Mouse (Mus musculus) intestine, embryonic 15.5 days (tissue): Measurements from ENCODE around the gene 3110009E18Rik. TPM values are rescaled to one million over a fixed set of nuclear protein-coding genes. Genes with fewer than 3 reads are reported as not detected.

ENCODE experiments used
- ATAC-seq: fragments of 200-750 bp; cut with Nextera tagmentation; 2 replicates; pipeline ENCODE4 v1.8.0; 2017; ENCODE audit warnings: moderate TSS enrichment, moderate library complexity
- H3K27ac ChIP-seq: fragments of 300-500 bp; sonication (generic); 2 replicates; pipeline ENCODE4 v1.5.1; 2015; ENCODE audit warnings: mild to moderate bottlenecking, inconsistent platforms
- H3K27me3 ChIP-seq: fragments of 300-500 bp; sonication (generic); replicated peaks from 2 replicates; pipeline ENCODE4 v1.6.1; 2015; ENCODE audit warnings: inconsistent platforms
- H3K36me3 ChIP-seq: fragments of 300-500 bp; sonication (generic); 2 replicates; pipeline ENCODE4 v1.6.1; 2015; ENCODE audit warnings: inconsistent platforms
- H3K4me1 ChIP-seq: fragments of 300-500 bp; sonication (generic); replicated peaks from 2 replicates; pipeline ENCODE4 v1.6.1; 2015; ENCODE audit warnings: inconsistent platforms
- H3K4me2 ChIP-seq: fragments of 300-500 bp; sonication (generic); replicated peaks from 2 replicates; pipeline ENCODE4 v1.6.1; 2015; ENCODE audit warnings: mild to moderate bottlenecking, inconsistent platforms
- H3K4me3 ChIP-seq: fragments of 300-500 bp; sonication (generic); replicated peaks from 2 replicates; pipeline ENCODE4 v1.5.1; 2015; ENCODE audit warnings: inconsistent platforms
- H3K9ac ChIP-seq: fragments of 300-500 bp; sonication (generic); 2 replicates; pipeline ENCODE4 v1.6.1; 2015; ENCODE audit warnings: inconsistent platforms
- H3K9me3 ChIP-seq: fragments of 300-500 bp; sonication (generic); 2 replicates; pipeline ENCODE4 v1.6.1; 2016; ENCODE audit warnings: inconsistent platforms
- WGBS: fragments of 180-500 bp; shearing (Covaris S2); methylation state at CpG from one replicate; pipeline ENCODE4 v1.1.7; 2015; 5-methylcytosine and 5-hydroxymethylcytosine counted together
- polyA plus RNA-seq: library from polyadenylated mRNA; unstranded; fragments of >200 nt; fragmentation: Nextera tagmentation; extraction: Ambion mirVana; gene quantifications from 2 replicates; pipeline ENCODE4 v1.2.1, GENCODE M21; 2015

Gene 3110009E18Rik
- polyA plus RNA-seq, 1 experiment from 2014 or later = 18.4 TPM

DNA sequence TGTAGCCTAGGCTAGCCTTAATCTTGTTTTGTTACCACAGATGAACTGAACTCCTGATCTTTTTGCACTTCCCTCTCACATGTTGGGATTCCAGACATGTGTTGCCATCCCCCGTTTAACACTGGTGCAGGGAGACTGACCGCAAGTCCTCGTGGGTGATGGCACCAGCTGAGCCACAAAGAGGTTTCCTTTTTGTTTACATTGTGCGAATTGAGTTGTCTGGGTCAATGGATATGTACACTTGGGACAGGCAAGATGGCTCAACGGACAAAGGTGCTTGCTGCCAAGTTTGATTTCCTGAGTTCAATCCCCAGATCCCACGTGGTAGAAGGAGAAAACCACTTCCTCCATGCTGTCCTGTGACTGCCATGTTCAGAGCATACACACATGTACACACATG is 71.3 kb downstream of the 3110009E18Rik start:
- Histone ChIP-seq H3K36me3 (no peaks in the 10 kb centered on the region), H3K9ac (no peak overlapping the region), H3K27ac (no peak overlapping the region), H3K4me3 (no peak overlapping the region), H3K9me3 (no peaks in the 10 kb centered on the region), H3K27me3 (no peaks in the 10 kb centered on the region), H3K4me1 (no peaks in the 10 kb centered on the region), H3K4me2 (no peak overlapping the region)
- no peak for ATAC-seq
- WGBS = 73% methylated on average over 6 of the region's 6 CpGs

DNA sequence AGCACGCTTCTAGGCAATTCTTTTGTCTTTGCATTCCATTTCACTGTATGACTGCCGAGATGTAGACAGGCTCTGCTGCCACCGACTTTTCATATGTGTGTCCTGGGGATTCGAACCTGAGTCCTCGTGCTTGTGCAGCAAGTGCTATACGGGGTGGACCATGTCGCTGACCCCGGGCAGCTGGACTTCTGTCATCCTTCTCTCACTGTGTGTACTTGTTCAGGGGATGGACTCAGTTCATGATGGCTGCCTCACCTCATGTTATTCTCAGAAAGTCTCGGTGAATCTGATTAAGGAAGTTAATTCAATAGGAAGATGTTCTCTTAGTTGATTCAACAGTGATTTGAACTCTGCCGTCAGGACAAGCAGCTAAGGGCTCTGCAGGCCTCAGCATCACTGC is 72.6 kb downstream of the 3110009E18Rik start:
- Histone ChIP-seq H3K27me3 (no peaks in the 10 kb centered on the region), H3K4me3 (no peak overlapping the region), H3K9me3 (no peaks in the 10 kb centered on the region), H3K4me2 (no peak overlapping the region), H3K4me1 (no peaks in the 10 kb centered on the region), H3K36me3 (no peaks in the 10 kb centered on the region), H3K9ac (no peak overlapping the region), H3K27ac (no peak overlapping the region)
- WGBS = 90% methylated on average over 10 of the region's 10 CpGs
- no peak for ATAC-seq

DNA sequence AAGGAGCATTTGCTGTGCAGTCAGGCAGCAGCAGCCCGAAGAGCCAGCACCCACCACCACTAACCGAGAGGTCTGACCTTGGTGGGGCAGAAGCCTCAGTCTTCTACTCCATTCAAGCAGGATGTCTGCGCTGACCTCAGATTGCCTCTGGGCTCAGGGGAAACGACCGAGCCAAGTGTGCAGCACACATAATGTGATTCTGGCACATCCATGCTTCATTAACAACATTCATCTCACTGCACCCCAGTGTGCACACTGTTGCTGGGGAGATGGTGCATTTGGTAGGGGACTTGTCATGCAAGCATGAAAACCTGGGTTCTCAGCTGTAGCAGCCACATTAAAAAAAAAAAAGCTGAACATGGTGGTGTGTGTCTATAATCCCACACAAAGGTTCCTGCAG is 75.0 kb downstream of the 3110009E18Rik start:
- H3K36me3 ChIP-seq = no peaks in the 10 kb centered on the region
- H3K4me2 ChIP-seq = no peak overlapping the region
- ATAC-seq = no peak
- no peaks in the 10 kb centered on the region for H3K9me3 ChIP-seq
- H3K27ac ChIP-seq = no peak overlapping the region
- H3K9ac ChIP-seq = no peak overlapping the region
- H3K4me1 ChIP-seq = no peaks in the 10 kb centered on the region
- no peak overlapping the region for H3K4me3 ChIP-seq
- no peaks in the 10 kb centered on the region for H3K27me3 ChIP-seq
- 48% methylated on average over 5 of the region's 5 CpGs for WGBS

DNA sequence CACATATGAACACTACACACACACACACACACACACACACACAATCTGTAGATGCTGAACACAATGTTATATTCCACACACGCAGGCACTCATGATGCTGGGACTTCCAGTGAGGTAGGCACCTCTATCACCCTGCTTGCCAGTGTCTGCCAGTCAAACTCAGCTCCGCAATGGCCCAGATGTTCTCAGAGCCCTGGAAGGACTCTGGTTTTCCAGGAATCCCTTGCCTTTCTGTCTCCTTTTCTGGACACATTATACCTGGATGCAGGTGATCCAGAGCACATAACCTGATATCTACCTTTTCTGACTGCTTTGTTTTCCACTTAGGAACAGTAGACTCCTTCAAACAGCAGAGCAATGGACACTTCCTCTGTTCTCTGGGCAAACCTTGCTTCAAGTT is 75.7 kb downstream of the 3110009E18Rik start:
- no peaks in the 10 kb centered on the region for H3K9me3 ChIP-seq
- ATAC-seq = no peak
- H3K9ac ChIP-seq = no peak overlapping the region
- H3K4me3 ChIP-seq = no peak overlapping the region
- H3K27ac ChIP-seq = no peak overlapping the region
- no peaks in the 10 kb centered on the region for H3K27me3 ChIP-seq
- no peaks in the 10 kb centered on the region for H3K4me1 ChIP-seq
- no peak overlapping the region for H3K4me2 ChIP-seq
- no peaks in the 10 kb centered on the region for H3K36me3 ChIP-seq
- 97% methylated on average over 2 of the region's 2 CpGs for WGBS

DNA sequence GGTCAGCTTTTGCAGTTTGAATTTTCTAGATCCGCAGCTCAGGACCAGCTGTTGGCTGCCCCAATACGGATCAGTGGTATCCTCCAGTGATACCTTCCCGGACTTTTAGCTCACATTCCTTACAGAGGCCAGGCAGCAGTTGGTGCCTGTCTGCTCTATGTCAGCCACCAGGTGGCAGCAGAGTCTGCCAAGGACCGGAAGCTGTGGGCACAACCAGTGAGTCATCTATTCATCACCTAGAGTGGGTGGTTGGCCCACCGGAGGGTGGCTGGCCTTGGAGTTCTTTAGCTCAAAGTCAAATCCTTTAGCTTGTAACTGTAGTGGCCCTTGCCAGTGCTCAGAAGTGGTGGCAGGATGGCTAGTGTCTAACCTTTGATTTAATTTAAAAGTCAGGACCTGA is 76.2 kb downstream of the 3110009E18Rik start:
- 15% methylated on average over 5 of the region's 5 CpGs for WGBS
- H3K27ac ChIP-seq = no peak overlapping the region
- no peaks in the 10 kb centered on the region for H3K9me3 ChIP-seq
- H3K4me1 ChIP-seq = no peaks in the 10 kb centered on the region
- H3K27me3 ChIP-seq = no peaks in the 10 kb centered on the region
- H3K36me3 ChIP-seq = no peaks in the 10 kb centered on the region
- no peak overlapping the region for H3K4me2 ChIP-seq
- peak; percentile 66; the same call in 1 of the 2 replicates for ATAC-seq
- H3K4me3 ChIP-seq = no peak overlapping the region
- no peak overlapping the region for H3K9ac ChIP-seq

DNA sequence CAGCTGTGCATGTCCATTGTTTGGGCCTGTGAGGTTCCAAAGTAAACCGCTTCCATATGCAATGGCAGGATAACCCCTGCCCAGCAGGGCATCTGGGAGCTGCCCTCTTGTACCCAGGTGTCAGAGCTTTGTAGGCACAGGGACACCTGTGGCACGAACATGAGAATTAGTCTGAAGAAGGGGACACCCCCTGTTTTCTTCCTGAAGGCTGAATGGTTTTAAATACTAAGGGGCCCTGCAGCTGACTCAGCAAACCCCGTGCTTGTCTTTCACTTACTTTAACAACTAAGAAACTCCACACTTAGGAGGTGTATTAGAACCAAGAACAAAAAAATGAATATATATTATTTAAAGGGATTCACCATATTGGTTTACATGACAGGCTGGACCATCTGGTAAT is 77.2 kb downstream of the 3110009E18Rik start:
- H3K4me1 ChIP-seq = no peaks in the 10 kb centered on the region
- no peaks in the 10 kb centered on the region for H3K9me3 ChIP-seq
- no peak for ATAC-seq
- no peak overlapping the region for H3K27ac ChIP-seq
- H3K27me3 ChIP-seq = no peaks in the 10 kb centered on the region
- WGBS = 62% methylated on average over 3 of the region's 3 CpGs
- no peaks in the 10 kb centered on the region for H3K36me3 ChIP-seq
- no peak overlapping the region for H3K4me2 ChIP-seq
- no peak overlapping the region for H3K4me3 ChIP-seq
- H3K9ac ChIP-seq = no peak overlapping the region

DNA sequence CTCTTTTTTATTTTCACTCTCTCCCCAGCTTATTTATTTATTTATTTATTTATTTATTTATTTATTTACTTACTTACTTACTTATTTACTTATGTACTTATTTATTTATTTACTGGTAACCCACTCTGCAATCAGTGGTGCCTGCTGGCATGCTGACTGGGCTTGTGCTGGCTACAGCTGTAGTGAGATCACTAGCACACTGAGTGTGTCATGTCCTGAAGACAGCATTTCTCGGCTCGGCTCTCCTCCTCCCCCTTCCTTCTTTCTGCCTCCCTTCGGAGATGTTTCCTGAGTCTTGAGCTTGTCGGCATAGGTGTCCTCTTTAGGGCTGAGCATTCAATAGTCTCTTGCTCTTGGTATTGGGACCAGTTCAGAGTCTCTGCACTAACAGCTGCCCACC is 78.0 kb downstream of the 3110009E18Rik start:
- no peak overlapping the region for H3K4me2 ChIP-seq
- H3K4me1 ChIP-seq = no peaks in the 10 kb centered on the region
- no peak overlapping the region for H3K27ac ChIP-seq
- H3K9ac ChIP-seq = no peak overlapping the region
- no peaks in the 10 kb centered on the region for H3K27me3 ChIP-seq
- no peaks in the 10 kb centered on the region for H3K9me3 ChIP-seq
- 77% methylated on average over 4 of the region's 4 CpGs for WGBS
- H3K4me3 ChIP-seq = no peak overlapping the region
- no peaks in the 10 kb centered on the region for H3K36me3 ChIP-seq
- ATAC-seq = no peak

DNA sequence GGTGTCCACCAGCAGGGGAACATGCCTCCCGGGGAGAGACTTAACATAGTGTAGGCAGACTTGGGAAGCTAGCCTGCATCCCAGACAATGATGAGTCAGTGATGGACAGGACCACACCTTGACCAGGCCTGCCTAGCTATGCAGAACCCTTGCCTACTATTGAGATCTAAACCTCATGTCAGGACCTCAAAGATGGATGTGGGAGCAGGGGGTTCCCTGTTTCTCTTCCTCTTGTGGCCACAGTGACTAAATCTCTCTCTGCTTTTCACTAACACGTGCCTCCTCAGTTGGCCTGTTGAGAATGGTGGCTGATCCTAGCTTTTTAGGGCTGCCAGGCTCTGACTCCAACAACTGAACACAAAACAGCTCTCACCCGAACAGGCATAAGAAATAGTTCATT is 81.6 kb downstream of the 3110009E18Rik start:
- Histone ChIP-seq H3K9ac (no peak overlapping the region), H3K4me3 (no peak overlapping the region), H3K4me1 (no peaks in the 10 kb centered on the region), H3K27ac (no peak overlapping the region), H3K27me3 (no peaks in the 10 kb centered on the region), H3K4me2 (no peak overlapping the region), H3K9me3 (no peaks in the 10 kb centered on the region), H3K36me3 (no peaks in the 10 kb centered on the region)
- WGBS = 51% methylated on average over 3 of the region's 3 CpGs
- ATAC-seq = no peak

DNA sequence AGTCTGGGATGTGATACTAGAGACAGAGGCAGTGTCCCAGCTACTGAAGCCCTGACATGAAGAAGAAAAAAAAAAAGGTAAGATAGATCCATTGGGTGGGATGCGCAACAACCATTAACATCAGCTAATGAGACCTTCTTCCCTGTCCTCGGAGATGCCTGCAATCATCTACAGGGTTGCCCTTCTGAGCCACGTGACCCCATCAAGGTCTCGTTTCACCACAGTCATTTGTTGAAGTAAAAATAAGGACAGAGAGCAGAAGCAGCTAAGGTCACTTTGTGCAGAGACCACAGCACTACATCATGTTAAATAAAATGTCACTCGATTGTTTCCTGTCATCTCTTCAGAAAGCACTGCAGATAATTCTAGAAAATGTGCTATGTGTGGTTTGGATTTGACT is 82.8 kb downstream of the 3110009E18Rik start:
- H3K27ac ChIP-seq = no peak overlapping the region
- H3K4me2 ChIP-seq = no peak overlapping the region
- H3K9ac ChIP-seq = no peak overlapping the region
- H3K4me1 ChIP-seq = no peaks in the 10 kb centered on the region
- 71% methylated on average over 5 of the region's 5 CpGs for WGBS
- H3K9me3 ChIP-seq = no peaks in the 10 kb centered on the region
- H3K27me3 ChIP-seq = no peaks in the 10 kb centered on the region
- no peaks in the 10 kb centered on the region for H3K36me3 ChIP-seq
- no peak overlapping the region for H3K4me3 ChIP-seq
- no peak for ATAC-seq

DNA sequence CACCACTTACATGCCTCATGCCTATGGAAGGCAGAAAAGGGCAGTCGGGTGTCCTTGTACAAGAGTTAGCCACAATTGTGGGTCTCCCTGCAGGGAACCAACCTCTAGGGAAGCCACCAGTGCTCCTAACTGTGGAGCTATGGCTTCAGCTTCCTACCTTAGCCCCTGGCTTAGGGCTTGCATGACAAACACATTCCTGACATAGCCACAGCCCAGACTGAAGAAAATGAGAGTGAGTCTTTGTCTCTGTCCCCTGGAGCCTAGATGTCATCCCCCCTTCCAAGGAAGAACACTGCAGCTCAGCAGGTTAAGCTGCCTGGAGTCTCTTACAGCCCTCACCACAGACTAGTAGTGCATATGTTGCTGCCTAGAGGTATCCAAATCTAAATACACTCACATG is 83.8 kb downstream of the 3110009E18Rik start:
- Histone ChIP-seq H3K9ac (no peak overlapping the region), H3K4me1 (no peaks in the 10 kb centered on the region), H3K36me3 (no peaks in the 10 kb centered on the region), H3K4me3 (no peak overlapping the region), H3K4me2 (no peak overlapping the region), H3K27ac (no peak overlapping the region), H3K27me3 (no peaks in the 10 kb centered on the region), H3K9me3 (no peaks in the 10 kb centered on the region)
- 52% methylated on average over 1 of the region's 1 CpGs for WGBS
- no peak for ATAC-seq

DNA sequence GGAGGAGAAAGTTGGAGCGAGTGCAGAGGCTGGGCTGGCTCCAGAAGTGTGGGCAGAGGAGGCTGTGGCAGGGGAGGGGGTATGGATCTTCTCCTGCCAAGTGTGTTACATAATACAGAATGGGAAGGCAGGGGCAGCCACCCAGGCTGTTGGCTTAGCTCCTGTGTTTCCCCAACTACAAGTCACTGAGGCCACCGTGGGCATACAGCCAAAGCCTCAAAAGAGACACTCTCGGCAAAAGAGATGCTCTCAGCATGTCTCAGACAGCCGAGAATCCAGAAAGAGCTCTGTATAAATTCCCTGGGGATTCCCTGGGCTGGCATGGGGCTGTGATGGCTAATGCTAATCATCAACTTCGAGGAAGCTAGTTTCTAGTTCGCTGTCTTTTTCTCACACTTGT is 86.6 kb downstream of the 3110009E18Rik start:
- no peaks in the 10 kb centered on the region for H3K36me3 ChIP-seq
- H3K4me3 ChIP-seq = no peak overlapping the region
- no peak overlapping the region for H3K27ac ChIP-seq
- no peaks in the 10 kb centered on the region for H3K4me1 ChIP-seq
- H3K9me3 ChIP-seq = no peaks in the 10 kb centered on the region
- no peak for ATAC-seq
- 67% methylated on average over 6 of the region's 6 CpGs for WGBS
- no peaks in the 10 kb centered on the region for H3K27me3 ChIP-seq
- H3K4me2 ChIP-seq = no peak overlapping the region
- H3K9ac ChIP-seq = no peak overlapping the region

DNA sequence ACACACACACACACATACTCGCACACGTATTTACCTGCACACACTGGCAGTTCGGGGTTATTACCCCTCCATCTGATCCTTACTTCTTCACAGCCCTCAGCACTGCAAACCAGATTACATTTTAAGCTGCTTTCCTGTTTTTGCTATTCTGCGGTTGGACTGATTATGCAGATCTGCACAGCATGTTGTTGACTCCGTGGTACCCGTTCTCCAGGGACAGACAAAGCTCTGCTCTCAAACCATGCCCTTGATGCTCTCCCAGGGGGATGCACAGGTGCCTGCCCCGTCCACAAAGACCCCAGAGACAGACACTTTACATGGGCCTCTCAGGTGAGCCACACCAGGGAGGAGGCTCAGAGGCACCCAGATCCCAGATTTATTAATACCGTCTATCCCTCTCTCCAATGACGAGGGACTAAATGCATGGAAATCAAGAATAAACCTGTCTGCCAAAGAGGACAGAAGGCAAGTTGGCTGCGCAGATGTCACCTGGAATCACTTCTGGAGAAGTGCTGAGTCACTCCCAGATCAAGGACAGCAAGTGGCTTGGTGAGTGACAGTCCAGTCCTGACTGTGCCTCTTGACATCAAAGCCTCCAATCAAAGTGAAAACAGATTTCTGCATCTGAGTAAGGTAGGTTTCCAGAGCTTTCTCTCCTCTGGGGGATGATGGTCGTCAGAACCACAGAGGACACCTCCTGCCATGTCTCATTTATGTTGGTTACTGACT is 87.7 kb downstream of the 3110009E18Rik start:
- H3K27me3 ChIP-seq = no peaks in the 10 kb centered on the region
- no peak overlapping the region for H3K9ac ChIP-seq
- H3K4me1 ChIP-seq = no peaks in the 10 kb centered on the region
- H3K9me3 ChIP-seq = no peaks in the 10 kb centered on the region
- H3K27ac ChIP-seq = no peak overlapping the region
- no peaks in the 10 kb centered on the region for H3K36me3 ChIP-seq
- no peak for ATAC-seq
- no peak overlapping the region for H3K4me3 ChIP-seq
- no peak overlapping the region for H3K4me2 ChIP-seq
- 81% methylated on average over 11 of the region's 11 CpGs for WGBS

DNA sequence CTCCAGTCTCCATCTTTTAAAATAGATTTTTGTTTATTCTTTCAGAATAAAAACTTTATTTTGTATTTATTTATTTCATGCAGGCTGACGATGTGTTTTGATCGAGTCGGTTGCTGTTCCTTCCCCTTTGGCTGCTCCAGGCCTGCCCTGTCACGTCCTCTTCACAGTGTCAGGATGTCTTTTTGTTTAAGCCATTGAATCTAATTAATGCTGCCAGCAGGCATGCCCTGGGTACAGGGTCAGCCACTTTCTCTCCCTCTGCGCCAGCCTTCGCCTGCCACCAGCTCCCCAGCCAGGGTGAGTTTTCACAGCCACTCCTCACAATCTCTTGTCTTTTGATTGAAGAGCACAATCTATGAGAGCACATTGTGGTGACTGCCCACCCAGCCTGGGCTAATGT is 99.9 kb downstream of the 3110009E18Rik start:
- Histone ChIP-seq H3K4me2 (no peak overlapping the region), H3K27me3 (no peaks in the 10 kb centered on the region), H3K9ac (no peak overlapping the region), H3K27ac (no peak overlapping the region), H3K4me3 (no peak overlapping the region), H3K4me1 (no peaks in the 10 kb centered on the region), H3K36me3 (no peaks in the 10 kb centered on the region), H3K9me3 (no peaks in the 10 kb centered on the region)
- WGBS = 58% methylated on average over 6 of the region's 6 CpGs
- ATAC-seq = no peak
